Mouse (Mus musculus) common myeloid progenitor, adult 5-6 weeks (primary cell): ENCODE results near the gene Mtif3. TPM values are rescaled to one million over a fixed set of nuclear protein-coding genes. Genes with fewer than 3 reads are reported as not detected.
"Not testable (repeated sequence)": the region's sequence is repeated elsewhere in the genome, so short reads cannot be mapped to it uniquely, and the experiment has no call there.

Source experiments
- ATAC-seq: replicated peaks from 2 replicates; pipeline ENCODE4 v1.8.0; 2016; ENCODE audit warnings: low read depth, mild to moderate bottlenecking, moderate TSS enrichment, inconsistent platforms; ENCODE audit not compliant: poor library complexity, severe bottlenecking
- total RNA-seq: library from RNA; stranded (forward); fragments of 200-1000, 187-1606 nt; gene quantifications from 2 replicates; pipeline ENCODE4 v1.2.3, GENCODE M21; 2017

Mtif3 gene
- total RNA-seq, 1 experiment from 2014 or later, result 27.8 TPM

DNA sequence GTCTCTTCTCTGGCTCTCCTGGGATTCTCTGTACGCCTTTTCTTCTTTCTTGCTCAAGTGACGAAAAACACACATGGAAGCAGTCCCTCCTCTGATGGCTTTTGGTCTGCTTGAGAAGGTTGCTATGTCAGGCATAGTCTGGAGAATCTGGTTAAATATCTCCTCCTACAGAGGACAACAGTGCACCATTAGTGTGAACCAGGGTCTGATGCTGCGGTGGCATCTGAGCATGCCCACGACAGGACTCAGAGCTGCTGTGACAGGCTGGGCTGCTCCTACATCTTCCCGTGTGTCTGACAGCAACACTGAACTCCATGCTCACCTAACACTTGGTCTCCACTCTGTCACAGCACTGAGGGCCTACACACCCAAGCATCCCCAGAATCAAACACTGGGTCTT, 7.9 kb downstream of the Mtif3 start:
- ATAC-seq, result no peak

- no peak for ATAC-seq
Measured at GRCm38 (mm10) chr5:146954576-146954975, 9.0 kb downstream of the Mtif3 start.

DNA sequence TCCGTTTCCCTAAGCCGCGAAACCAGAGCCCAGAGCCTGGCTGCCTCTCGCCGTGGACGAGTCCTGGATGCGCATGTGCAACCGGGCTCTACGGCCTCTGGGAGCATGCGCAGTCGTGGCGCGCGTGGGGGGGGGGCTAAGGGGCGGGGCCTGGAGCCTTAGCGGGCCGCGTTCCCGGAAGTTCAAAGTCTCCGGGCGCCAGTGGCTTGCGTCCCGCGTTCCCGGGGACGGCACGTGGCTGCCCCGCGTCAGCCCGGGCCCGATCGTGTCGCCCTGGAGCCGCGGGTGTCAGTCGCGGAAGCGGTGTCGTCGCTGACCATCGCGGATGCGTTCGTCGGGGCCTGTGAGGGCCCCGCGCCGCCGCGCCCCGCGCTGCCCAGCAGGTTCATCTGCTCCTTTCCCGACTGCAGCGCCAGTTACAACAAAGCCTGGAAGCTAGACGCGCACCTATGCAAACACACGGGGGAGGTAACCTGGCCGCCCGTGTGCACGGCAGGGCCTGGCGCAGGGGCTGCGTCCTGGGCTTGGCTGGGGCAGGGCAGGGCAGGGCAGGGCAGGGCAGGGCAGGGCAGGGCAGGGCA, 15.0 kb downstream of the Mtif3 start, which contains the start of gene Gtf3a:
Gene Gtf3a, plus strand, starts transcription at position 150 of the 581 bp plus-strand sequence.
- peak; percentile 86 for ATAC-seq

DNA sequence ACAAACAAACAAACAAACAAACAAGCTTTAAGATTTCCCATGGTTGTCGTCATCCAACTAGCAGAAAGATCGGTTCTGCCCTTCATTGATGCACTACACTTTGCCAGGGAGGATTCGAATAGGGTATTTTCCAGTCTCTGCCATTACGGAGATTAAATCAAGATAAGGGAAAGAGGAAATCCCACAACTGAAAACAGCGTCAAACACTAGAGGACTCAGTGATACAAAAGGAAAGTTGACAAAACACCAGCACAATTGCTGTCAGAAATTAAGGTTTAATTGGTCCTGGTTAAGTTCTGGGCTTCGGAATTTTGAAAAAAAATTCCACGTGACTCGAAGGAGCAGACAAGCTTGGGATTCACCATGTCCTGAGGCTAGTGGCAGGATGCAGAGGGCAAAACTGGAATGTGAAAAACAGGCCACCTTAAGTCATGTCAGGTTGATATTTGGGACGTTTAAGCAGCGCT, 15.5 kb downstream of the Mtif3 start:
- ATAC-seq, result peak; percentile 6; the same call in 1 of the 2 replicates

DNA sequence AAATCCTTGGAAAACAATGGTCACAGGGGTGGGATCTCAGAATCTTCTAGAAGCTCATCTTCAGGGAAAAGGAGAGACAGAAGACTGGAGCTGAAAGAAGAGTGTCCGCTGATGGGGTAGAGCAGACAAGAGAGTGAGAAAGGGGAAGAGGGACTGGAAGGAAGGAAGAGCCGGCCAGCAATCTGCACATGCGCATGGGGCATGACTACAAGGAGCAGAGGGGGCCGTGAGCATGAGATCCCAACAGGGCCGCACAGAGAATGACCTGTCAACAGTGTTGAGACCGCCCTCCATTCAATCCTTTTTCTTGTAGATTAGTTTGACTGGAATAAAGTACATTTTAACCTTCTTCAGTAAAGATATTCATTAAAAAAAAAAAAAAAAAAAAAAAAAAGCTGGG, 16.1 kb downstream of the Mtif3 start:
- ATAC-seq, result peak; percentile 42; the same call in 1 of the 2 replicates

- ATAC-seq, result no peak
Measured at GRCm38 (mm10) chr5:146946682-146947081, 16.9 kb downstream of the Mtif3 start.

DNA sequence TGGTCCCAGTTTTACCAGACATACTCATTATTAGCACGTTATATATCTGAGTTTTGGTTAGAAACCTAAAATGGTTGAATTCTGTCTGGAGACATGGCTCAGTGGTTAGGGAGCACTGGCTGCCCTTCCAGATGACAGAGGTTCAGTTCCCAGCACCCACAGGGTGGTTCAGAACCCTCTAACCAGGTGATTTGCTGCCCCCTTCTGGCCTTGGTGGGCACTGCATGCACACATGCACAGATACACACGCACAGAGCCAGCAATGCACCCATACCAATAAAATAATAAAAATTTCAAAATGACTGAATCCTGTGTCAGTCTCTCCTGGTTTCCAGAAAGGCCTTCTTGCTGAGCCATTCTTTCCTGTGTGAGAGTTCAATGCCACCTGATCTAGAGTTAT, 19.0 kb downstream of the Mtif3 start:
- no peak for ATAC-seq

DNA sequence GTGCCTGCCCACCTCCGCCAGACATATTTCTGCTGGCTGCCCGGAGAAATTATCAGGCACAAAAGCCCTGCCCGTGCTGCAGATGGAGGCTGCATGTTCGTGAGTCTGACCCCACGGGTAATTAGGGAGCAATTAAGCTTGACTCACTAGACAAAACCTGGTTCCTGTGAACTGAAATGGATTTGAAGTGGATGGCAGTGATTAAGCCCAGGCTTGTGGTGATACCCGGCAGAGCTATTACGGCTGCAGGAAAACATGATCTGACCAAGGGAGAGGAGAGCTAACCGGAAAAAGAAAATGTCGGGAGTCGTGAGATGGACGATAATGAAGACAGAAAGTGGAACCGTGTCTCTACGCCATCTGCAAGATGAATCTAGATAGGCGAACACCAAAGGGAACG, 20.6 kb downstream of the Mtif3 start:
- no peak for ATAC-seq

DNA sequence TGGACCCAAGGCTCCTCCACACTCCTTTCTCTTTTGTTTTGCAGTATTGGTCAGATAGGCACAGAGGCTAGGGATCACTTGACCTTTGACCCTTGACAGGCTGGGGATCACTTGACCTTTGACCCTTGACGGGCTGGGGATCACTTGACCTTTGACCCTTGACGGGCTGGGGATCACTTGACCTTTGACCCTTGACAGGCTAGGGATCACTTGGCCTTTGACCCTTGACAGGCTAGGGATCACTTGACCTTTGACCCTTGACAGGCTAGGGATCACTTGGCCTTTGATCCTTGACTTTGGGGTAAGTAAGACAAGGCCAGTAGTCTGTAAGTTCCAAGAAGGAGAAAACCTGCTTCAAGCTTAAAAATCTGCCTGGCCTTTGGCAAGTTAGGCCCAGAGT, 21.7 kb downstream of the Mtif3 start:
- not testable (repeated sequence) for ATAC-seq

DNA sequence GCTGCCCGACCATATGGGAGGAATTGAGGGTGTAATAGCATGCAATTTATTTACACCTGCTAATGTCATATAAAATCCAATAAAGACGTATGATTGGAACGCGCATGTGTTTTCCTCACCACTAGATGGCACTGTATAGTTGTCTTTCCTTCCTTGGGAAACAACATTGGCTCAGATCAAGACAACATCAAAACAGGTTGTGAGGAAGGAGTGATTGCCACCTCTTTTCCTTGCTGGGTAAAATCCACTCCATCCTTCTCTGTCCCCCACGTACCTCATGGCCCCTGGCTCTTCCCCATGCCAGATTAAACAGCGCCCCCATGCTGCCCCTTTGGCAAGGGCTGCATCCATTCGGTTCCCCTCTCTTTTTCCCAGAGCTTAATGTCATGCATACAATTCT, 23.4 kb downstream of the Mtif3 start:
- ATAC-seq, result peak; percentile 75

GRCm38 (mm10) chr5:146939109-146939796, 24.3 kb downstream of the Mtif3 start:
- peak; percentile 31; the same call in 1 of the 2 replicates for ATAC-seq

- no peak for ATAC-seq
Measured at GRCm38 (mm10) chr5:146937541-146938503, 25.8 kb downstream of the Mtif3 start.

DNA sequence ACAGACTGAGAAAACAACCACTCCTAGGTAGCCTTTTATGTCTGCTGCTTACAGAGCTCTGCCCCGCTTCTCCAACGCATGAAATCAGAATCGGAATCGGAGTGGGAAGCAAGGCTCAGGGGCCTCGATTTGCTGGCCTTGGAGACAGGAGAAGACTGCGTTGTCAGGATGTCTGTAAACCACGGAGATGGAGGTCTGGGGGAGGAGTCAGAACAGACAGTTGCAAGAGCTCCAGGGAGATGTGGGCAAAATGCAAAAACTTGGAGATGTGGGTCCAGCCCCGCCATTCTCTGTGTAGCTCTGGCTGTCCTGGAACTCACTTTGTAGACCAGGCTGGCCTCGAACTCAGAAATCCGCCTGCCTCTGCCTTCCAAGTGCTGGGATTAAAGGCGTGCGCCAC, 30.1 kb downstream of the Mtif3 start:
- ATAC-seq, result no peak

DNA sequence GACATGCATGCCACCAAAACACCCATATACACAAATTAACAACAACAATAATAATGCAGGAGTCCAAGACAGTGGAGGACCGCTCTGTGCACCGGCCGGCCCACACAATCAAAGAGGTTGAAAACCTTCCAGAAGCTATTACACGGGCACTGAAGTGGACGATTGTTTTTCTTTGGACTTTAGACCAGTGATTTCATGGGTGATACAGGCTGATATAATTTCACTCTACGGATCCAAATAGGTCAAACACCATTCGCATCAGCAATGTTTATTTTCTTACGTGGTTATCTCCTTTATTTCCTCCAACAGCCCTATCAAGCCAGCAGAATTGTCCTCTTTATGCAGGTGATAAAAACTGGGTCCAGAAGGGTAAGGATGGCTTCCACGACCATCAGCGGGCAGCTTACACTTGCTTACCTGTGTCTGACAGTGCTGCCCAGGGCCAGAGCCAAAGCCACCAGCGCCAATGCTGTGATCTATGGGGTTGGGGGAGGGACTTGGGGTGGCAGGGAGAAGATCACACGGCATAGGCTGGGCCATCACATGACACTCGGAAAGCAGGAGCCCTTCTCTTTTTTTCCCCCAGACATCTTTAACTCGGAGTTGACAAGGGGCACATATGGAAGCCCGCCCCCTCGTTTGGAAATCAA, 31.6 kb downstream of the Mtif3 start:
- ATAC-seq, result no peak

DNA sequence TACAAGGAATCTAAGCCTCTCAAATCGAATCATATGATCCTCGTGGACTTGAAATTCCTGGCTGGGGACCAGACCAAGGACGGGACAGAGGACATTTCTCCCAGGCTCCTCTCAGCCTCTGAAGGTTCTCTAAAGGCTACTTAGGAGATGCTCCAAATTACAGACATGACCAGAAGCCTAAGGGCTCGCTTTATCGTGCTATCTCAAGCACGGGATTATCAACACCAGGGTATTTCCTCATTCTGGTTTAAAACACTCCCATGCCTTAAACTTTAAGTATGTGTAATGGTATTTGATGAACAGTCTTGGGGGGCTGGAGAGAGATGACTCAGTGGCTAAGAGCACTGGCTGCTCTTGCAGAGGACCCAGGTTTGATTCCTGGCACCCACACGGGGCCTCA, 32.2 kb downstream of the Mtif3 start:
- no peak for ATAC-seq

GRCm38 (mm10) chr5:146926673-146927072, 36.9 kb downstream of the Mtif3 start:
- ATAC-seq, result no peak

DNA sequence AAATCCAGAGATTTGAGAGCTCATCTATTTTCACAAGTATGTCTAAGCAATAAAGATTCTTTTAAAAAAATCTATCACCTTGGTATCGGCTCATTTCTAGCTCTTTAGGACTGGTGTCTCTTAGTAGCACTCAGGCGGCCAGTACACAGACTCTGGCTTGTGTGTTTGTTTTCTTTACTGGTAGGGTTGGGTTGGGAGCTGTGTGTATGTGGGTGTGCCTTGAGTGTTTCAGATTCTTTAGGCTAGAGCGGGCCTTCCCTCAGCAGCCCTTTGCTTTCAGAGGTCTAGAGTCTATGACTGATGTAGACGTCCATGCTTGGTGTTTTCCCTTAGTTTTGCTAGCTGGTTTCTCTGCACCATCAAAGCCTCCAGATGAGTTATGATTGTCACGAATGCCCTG, 40.1 kb downstream of the Mtif3 start:
- no peak for ATAC-seq

GRCm38 (mm10) chr5:146921224-146921623, 42.4 kb downstream of the Mtif3 start:
- no peak for ATAC-seq

DNA sequence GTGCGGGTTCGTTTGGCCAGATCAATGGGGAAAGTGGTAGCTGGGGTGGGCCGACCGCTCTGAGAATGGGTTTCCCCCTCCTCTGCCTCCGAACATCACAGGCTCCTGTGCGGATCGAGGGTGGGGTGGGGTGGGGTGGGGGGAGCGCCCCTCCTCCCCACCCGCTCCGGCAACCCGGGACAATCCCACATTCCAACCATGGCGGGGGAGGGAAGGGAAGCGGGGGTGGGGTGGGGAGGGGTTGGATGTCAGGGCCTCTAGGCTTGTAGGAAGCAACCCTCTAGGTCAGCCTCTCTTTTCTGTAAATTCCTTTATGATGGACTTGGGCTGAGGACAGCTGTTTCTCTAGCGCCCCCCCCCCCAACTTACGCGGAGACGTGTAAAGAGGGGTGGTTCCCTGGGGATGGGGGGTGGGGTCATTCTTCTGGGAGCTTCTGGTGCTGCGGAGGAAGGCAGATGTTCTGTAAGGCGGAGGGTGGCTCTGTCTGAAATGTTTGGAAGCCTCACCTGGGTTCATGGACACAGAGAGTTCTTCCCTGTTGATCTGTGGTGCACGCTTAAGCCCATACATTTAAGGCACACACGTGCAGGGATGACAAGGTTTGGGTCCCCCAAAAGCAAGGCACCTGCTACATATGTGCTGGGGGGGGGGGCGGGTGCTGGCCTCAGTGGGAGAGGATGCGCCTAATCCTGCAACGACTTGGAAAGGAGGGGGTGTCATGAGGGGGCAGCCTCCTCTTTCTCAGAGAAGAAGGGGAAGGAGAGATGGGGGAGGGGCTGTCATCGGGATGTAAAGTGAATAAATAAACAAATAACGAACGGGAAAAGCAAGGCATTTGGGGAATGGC, 43.1 kb downstream of the Mtif3 start:
- no peak for ATAC-seq
